Mouse (Mus musculus): ENCODE results near the gene Sdhaf1. TPM values are rescaled to one million over a fixed set of nuclear protein-coding genes. Genes with fewer than 3 reads are reported as not detected.

Sdhaf1 gene
- total and polyA plus RNA-seq, 2 experiments from 2014 or later: 11.5 to 16.5 TPM

- H3K36me3 ChIP-seq (ENCODE audit: insufficient read depth, low read length): no peaks in the 10 kb centered on the region
- no peak overlapping the region for H3K4me3 ChIP-seq (ENCODE audit: low read depth, low read length)
- DNase-seq (ENCODE audit: low spot score): no peak
- TF ChIP-seq CTCF (IDR thresholded peaks at IDR 0.05): no peak
- no peaks in the 10 kb centered on the region for H3K27me3 ChIP-seq (ENCODE audit: insufficient read depth, low read length)
- no peak overlapping the region for H3K9ac ChIP-seq (replicated peaks; ENCODE audit: low read length, poor library complexity, severe bottlenecking)
- no peaks in the 10 kb centered on the region for H3K9me3 ChIP-seq (ENCODE audit: low read length)
- no peaks in the 10 kb centered on the region for H3K4me1 ChIP-seq (ENCODE audit: insufficient read depth, low read length)
- H3K27ac ChIP-seq (ENCODE audit: low read depth, low read length): no peak overlapping the region
- no peak for ATAC-seq (ENCODE audit: low FRiP score)
- no peak overlapping the region for H3K4me2 ChIP-seq (ENCODE audit: low read depth, low read length, poor library complexity, severe bottlenecking)
- WGBS: 86% methylated on average over 5 of the region's 5 CpGs
Measured at GRCm38 (mm10) chr7:30324300-30324944, 727 bp upstream of the Sdhaf1 start.

DNA sequence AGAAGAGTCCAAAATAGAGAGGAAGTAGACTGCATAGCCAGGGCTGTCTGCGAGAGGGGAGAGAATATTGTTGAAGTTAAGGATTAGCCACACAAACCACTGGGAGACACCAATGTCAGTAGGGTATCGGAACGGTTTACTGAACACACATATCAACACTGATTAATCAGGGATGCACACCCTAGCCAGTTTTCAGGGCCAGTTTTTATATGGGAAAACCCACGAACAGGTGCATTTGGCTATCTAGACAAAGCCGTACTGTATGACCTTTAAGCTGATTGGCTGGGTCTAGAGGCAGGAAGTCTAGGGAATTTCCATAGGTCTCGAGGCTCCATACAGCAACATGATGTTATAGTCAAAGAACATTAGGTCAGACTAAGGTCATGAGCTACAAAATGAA lies 830 bp downstream of the Sdhaf1 start:
- peak overlapping the region; percentile 68 for H3K4me3 ChIP-seq (ENCODE audit: low read depth, low read length)
- H3K27me3 ChIP-seq (ENCODE audit: insufficient read depth, low read length): no peaks in the 10 kb centered on the region
- DNase-seq (ENCODE audit: low spot score) (no peak), ATAC-seq (ENCODE audit: low FRiP score) (no peak)
- H3K4me1 ChIP-seq (ENCODE audit: insufficient read depth, low read length): no peaks in the 10 kb centered on the region
- H3K9ac ChIP-seq (replicated peaks; ENCODE audit: low read length, poor library complexity, severe bottlenecking): no peak overlapping the region
- no peak overlapping the region for H3K27ac ChIP-seq (ENCODE audit: low read depth, low read length)
- WGBS: 33% methylated on average over 6 of the region's 6 CpGs
- no peaks in the 10 kb centered on the region for H3K9me3 ChIP-seq (ENCODE audit: low read length)
- peak overlapping the region; percentile 72 for H3K4me2 ChIP-seq (ENCODE audit: low read depth, low read length, poor library complexity, severe bottlenecking)
- no peak for TF ChIP-seq CTCF (IDR thresholded peaks at IDR 0.05)
- H3K36me3 ChIP-seq (ENCODE audit: insufficient read depth, low read length): no peaks in the 10 kb centered on the region

DNA sequence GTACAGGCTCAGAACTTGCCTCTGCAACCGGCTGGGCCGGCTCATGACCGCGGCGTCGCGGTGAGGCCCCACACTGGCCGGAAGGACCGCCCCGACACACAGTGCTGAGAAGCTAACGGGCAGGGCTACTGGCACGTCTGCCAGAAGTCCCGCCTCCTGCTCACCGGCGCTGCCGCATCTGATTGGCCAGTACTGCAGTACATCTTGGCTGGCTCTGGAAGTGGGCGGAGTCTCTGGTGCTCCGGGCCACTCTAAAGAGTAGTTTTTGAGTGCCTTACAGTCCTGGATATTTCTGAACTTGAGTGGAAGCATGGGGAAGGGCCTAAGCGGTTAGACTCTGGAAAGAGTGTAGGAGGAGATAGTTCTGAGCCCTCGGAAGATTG lies 1.4 kb downstream of the Sdhaf1 start:
- H3K9ac ChIP-seq (replicated peaks; ENCODE audit: low read length, poor library complexity, severe bottlenecking): peak overlapping the region; percentile 66
- peak; percentile 98 for DNase-seq (ENCODE audit: low spot score)
- H3K27me3 ChIP-seq (ENCODE audit: insufficient read depth, low read length): no peaks in the 10 kb centered on the region
- peak overlapping the region; percentile 71 for H3K27ac ChIP-seq (ENCODE audit: low read depth, low read length)
- no peaks in the 10 kb centered on the region for H3K9me3 ChIP-seq (ENCODE audit: low read length)
- peak overlapping the region; percentile 72 for H3K4me2 ChIP-seq (ENCODE audit: low read depth, low read length, poor library complexity, severe bottlenecking)
- peak; percentile 98 for ATAC-seq (ENCODE audit: low FRiP score)
- peak overlapping the region; percentile 68 for H3K4me3 ChIP-seq (ENCODE audit: low read depth, low read length)
- no peak for TF ChIP-seq CTCF (IDR thresholded peaks at IDR 0.05)
- under 1% methylated on average over 20 of the region's 20 CpGs for WGBS
- no peaks in the 10 kb centered on the region for H3K36me3 ChIP-seq (ENCODE audit: insufficient read depth, low read length)
- H3K4me1 ChIP-seq (ENCODE audit: insufficient read depth, low read length): no peaks in the 10 kb centered on the region

- DNase-seq (ENCODE audit: low spot score) (peak; percentile 73), ATAC-seq (ENCODE audit: low FRiP score) (peak; percentile 55)
- TF ChIP-seq CTCF (IDR thresholded peaks at IDR 0.05): no peak
- WGBS: under 1% methylated on average over 60 of the region's 63 CpGs
- Histone ChIP-seq H3K9ac (replicated peaks; ENCODE audit: low read length, poor library complexity, severe bottlenecking) (peak within 1 kb of the TSS; percentile 66), H3K36me3 (ENCODE audit: insufficient read depth, low read length) (no peaks in the 10 kb centered on the region), H3K4me1 (ENCODE audit: insufficient read depth, low read length) (no peaks in the 10 kb centered on the region), H3K4me2 (ENCODE audit: low read depth, low read length, poor library complexity, severe bottlenecking) (peak within 1 kb of the TSS; percentile 72), H3K27ac (ENCODE audit: low read depth, low read length) (peak within 1 kb of the TSS; percentile 71), H3K4me3 (ENCODE audit: low read depth, low read length) (peak within 1 kb of the TSS; percentile 68), H3K9me3 (ENCODE audit: low read length) (no peaks in the 10 kb centered on the region), H3K27me3 (ENCODE audit: insufficient read depth, low read length) (no peaks in the 10 kb centered on the region)
Measured at GRCm38 (mm10) chr7:30321539-30322284, 2.0 kb downstream of the Sdhaf1 start, which contains the start of gene E130208F15Rik. E130208F15Rik (plus strand) TSS chr7:30321740.

DNA sequence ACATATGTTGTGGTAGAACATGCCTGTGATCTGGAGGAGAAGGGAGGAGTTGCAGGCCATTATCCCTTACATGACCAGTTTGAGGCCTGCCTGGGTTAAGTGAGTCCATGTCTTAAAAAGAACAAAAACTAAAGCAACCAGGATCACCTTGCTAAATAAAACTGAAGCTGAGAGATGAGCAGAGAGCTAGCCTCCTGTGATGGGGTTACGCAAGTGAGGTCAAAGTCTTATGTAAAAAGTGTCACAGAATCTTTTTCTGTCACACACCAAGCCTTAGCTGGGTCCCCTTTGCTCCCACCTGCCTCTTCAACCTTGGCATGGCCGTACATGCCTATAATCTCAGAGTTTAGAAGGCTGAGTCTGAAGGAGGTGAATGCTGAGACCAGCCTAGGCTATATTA lies 2.7 kb downstream of the Sdhaf1 start:
- Histone ChIP-seq H3K4me1 (ENCODE audit: insufficient read depth, low read length) (no peaks in the 10 kb centered on the region), H3K9me3 (ENCODE audit: low read length) (no peaks in the 10 kb centered on the region), H3K4me3 (ENCODE audit: low read depth, low read length) (peak overlapping the region; percentile 68; the same call in 1 of the 2 replicates), H3K27ac (ENCODE audit: low read depth, low read length) (no peak overlapping the region), H3K4me2 (ENCODE audit: low read depth, low read length, poor library complexity, severe bottlenecking) (peak overlapping the region; percentile 72), H3K27me3 (ENCODE audit: insufficient read depth, low read length) (no peaks in the 10 kb centered on the region), H3K9ac (replicated peaks; ENCODE audit: low read length, poor library complexity, severe bottlenecking) (no peak overlapping the region), H3K36me3 (ENCODE audit: insufficient read depth, low read length) (no peaks in the 10 kb centered on the region)
- no peak for DNase-seq (ENCODE audit: low spot score)
- TF ChIP-seq CTCF (IDR thresholded peaks at IDR 0.05): no peak
- ATAC-seq (ENCODE audit: low FRiP score): no peak
- 80% methylated on average over 2 of the region's 2 CpGs for WGBS

DNA sequence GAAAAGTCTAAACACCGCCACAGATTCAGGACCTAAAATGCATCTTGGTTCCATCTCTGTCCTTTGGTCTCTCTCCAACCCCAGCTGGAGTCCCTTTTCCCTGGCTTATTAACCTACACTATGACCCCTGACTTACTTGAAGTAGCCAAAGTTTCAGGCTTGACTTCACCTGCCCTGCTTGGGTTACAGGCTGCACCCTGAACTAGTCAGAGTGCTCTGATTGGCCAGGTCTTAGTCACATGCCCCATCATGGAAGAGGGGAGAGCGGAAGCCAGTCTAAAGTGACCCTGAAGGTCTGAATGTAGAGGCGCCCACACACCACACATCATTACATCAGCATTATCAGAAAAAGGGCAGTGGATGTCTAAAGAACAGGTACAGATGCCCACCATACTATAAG lies 5.6 kb downstream of the Sdhaf1 start:
- Histone ChIP-seq H3K4me2 (ENCODE audit: low read depth, low read length, poor library complexity, severe bottlenecking) (no peak overlapping the region), H3K9ac (replicated peaks; ENCODE audit: low read length, poor library complexity, severe bottlenecking) (no peak overlapping the region), H3K27ac (ENCODE audit: low read depth, low read length) (no peak overlapping the region), H3K9me3 (ENCODE audit: low read length) (no peaks in the 10 kb centered on the region), H3K4me3 (ENCODE audit: low read depth, low read length) (no peak overlapping the region), H3K36me3 (ENCODE audit: insufficient read depth, low read length) (no peaks in the 10 kb centered on the region), H3K27me3 (ENCODE audit: insufficient read depth, low read length) (no peaks in the 10 kb centered on the region), H3K4me1 (ENCODE audit: insufficient read depth, low read length) (no peaks in the 10 kb centered on the region)
- WGBS: 91% methylated on average over 3 of the region's 3 CpGs
- TF ChIP-seq CTCF (IDR thresholded peaks at IDR 0.05): no peak
- DNase-seq (ENCODE audit: low spot score) (no peak), ATAC-seq (ENCODE audit: low FRiP score) (no peak)

All from midbrain, postnatal 0 days (tissue).